In the genomic region with DNA sequence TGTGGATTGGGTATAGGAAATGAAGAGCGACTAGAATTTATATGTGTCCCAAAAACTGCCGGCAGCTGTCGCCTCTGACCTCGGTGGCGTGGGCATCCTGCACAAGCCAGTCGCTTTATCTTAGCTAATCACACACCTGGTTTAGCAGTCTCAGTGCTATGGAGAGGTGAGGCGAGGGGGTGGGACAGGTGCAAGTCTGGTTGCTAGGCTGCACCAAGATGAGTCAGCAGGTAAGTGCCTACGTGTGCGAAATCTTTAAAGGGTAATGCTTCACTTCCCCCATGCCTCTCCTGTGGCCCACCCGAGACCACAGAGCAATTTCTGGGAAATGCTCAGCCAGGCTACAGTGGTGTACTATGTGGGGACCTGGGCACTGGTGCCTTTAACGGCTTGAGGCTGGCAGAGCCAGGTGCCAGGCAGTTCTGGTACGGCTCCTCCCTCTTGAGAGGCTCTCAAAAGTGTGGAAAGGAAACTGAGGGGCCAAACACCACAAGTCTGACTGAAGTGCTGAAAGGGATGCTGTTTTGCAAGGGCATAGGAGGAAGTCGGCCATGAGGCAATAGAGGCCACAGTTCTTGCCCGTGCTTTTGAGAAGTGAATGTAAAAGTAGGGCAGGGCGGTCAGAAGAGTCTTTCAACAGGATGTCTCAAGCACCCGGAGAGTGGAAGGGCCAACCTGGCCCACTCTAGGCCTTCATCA, we compare ENCODE assay signal across 11 mouse cellular contexts. TPM values are rescaled to one million over a fixed set of nuclear protein-coding genes. Genes with fewer than 3 reads are reported as not detected.
DNase-seq lines count a peak whose midpoint lies in the region; ATAC-seq and TF ChIP-seq lines count a peak whose summit lies in the region.
"Had no signal": no experiment of that assay in that cellular context is flagged by ENCODE, and none has a peak within 500 bp of the region (broad histone marks: within the 10 kb centered on the region; RNA-seq: fewer than 3 reads in every experiment).

No protein-coding gene starts in this region.

- peak overlapping the region; percentile 92 for H3K27ac ChIP-seq in bone marrow, adult 2 months (ENCODE audit: control insufficient read depth, insufficient read depth, low read depth, low read length, poor library complexity)
- H3K27ac ChIP-seq: hindbrain, embryonic 15.5 days had no signal

- ATAC-seq in neutrophil, adult 5-6 weeks (ENCODE audit: extremely low read depth, insufficient number of reproducible peaks, low FRiP score, poor library complexity, severe bottlenecking): peak; percentile 84

- no peak for TF ChIP-seq CTCF in bone marrow, adult 2 months (IDR thresholded peaks at IDR 0.05; ENCODE audit: control insufficient read depth, insufficient read depth, low read length)

- WGBS in bone marrow, adult 2 months: 10% methylated on average over 16 of the region's 16 CpGs

- TF ChIP-seq POLR2A in bone marrow, adult 2 months (IDR thresholded peaks at IDR 0.05; ENCODE audit: borderline replicate concordance, control insufficient read depth, low read depth, low read length): peak; percentile 22; the same call in 1 of the 2 replicates

- H3K4me3 ChIP-seq in bone marrow, adult 2 months (replicated peaks; ENCODE audit: control insufficient read depth, low read depth, low read length): no peak overlapping the region
- H3K4me3 ChIP-seq: hindbrain, embryonic 15.5 days had no signal

- H3K4me1 ChIP-seq in bone marrow, adult 2 months (ENCODE audit: control insufficient read depth, insufficient read depth, low read length): peaks cover 11% of the 10 kb centered on the region
- H3K4me1 ChIP-seq: hindbrain, embryonic 15.5 days had no signal

- DNase-seq in CD4-positive, CD25-positive, alpha-beta regulatory T cell, adult 2 months (ENCODE audit: low read depth, low spot score): peak; percentile 68
- peak; percentile 86 to 89 for DNase-seq in lung, adult 18-20 months
- DNase-seq in frontal cortex, adult 2 months (ENCODE audit: extremely low spot score in 1 of 2, low spot score in 1 of 2): no peak
- DNase-seq in ovary, adult 18-20 months (ENCODE audit: low spot score): no peak
- no peak for DNase-seq in gastrocnemius, adult 8-10 months (ENCODE audit: low spot score in 2 of 2)
- DNase-seq in kidney, adult 11 months: no peak
- DNase-seq: cerebellum, adult 2 months; midbrain, embryonic 14.5 days had no signal

RNA-seq across cellular contexts. Expression of a gene that starts 12.3 kb away (rescaled TPM):
- polyA plus RNA-seq in bone marrow, adult 2 months (2011; ENCODE audit: insufficient read depth, insufficient read length, low replicate concordance, missing spikeins): 5.6 TPM in 1 of 2 replicates, not detected in the other
- total RNA-seq in neutrophil, adult 5-6 weeks (2017): 8.7 and 10.7 TPM in 2 replicates
- 0.46 and 0.64 TPM in 2 replicates for polyA plus RNA-seq in frontal cortex, adult 2 months (2012; rRNA removed)
- total RNA-seq in gastrocnemius, adult 8-10 months (2022): not detected

RNA-seq across cellular contexts. Expression of a gene that starts 12.9 kb away (rescaled TPM):
- not detected in 2 replicates for polyA plus RNA-seq in bone marrow, adult 2 months (2011; ENCODE audit: insufficient read depth, insufficient read length, low replicate concordance, missing spikeins)
- total RNA-seq in neutrophil, adult 5-6 weeks (2017): not detected in 2 replicates
- not detected in 2 replicates for polyA plus RNA-seq in frontal cortex, adult 2 months (2012; rRNA removed)
- not detected for total RNA-seq in gastrocnemius, adult 8-10 months (2022)
- polyA plus RNA-seq: cerebellum, adult 2 months; hindbrain, embryonic 15.5 days; midbrain, embryonic 14.5 days had no signal

RNA-seq across cellular contexts. Expression of a gene that starts 23.9 kb away (rescaled TPM):
- polyA plus RNA-seq in bone marrow, adult 2 months (2011; ENCODE audit: insufficient read depth, insufficient read length, low replicate concordance, missing spikeins): 37.2 and 47.4 TPM in 2 replicates
- total RNA-seq in neutrophil, adult 5-6 weeks (2017): 38.6 and 52.1 TPM in 2 replicates
- 66.1 and 67.8 TPM in 2 replicates for polyA plus RNA-seq in frontal cortex, adult 2 months (2012; rRNA removed)
- 10 to 100 TPM; 36.7 to 45.4 (median 41.7) TPM for total RNA-seq in gastrocnemius, adult 8-10 months (2022)

RNA-seq across cellular contexts. Expression of a gene that starts 44.7 kb away (rescaled TPM):
- polyA plus RNA-seq in bone marrow, adult 2 months (2011; ENCODE audit: insufficient read depth, insufficient read length, low replicate concordance, missing spikeins): 14.0 and 33.6 TPM in 2 replicates
- 150 and 155 TPM in 2 replicates for total RNA-seq in neutrophil, adult 5-6 weeks (2017)
- polyA plus RNA-seq in frontal cortex, adult 2 months (2012; rRNA removed): 3.8 and 3.9 TPM in 2 replicates
- total RNA-seq in gastrocnemius, adult 8-10 months (2022): 1 to 10 TPM in 3 of 4 experiments, under 1 TPM in 1; 0.46 to 2.0 (median 1.3) TPM

RNA-seq across cellular contexts. Expression of a gene that starts 49.2 kb away (rescaled TPM):
- polyA plus RNA-seq in bone marrow, adult 2 months (2011; ENCODE audit: insufficient read depth, insufficient read length, low replicate concordance, missing spikeins): 2.3 and 4.3 TPM in 2 replicates
- 9.6 and 10.8 TPM in 2 replicates for total RNA-seq in neutrophil, adult 5-6 weeks (2017)
- polyA plus RNA-seq in frontal cortex, adult 2 months (2012; rRNA removed): 18.3 and 24.3 TPM in 2 replicates
- total RNA-seq in gastrocnemius, adult 8-10 months (2022): 1 to 10 TPM; 3.7 to 4.6 (median 4.2) TPM

Comparison
In these comparisons a context has a peak if more than half of its experiments do, and no peak if none do; other contexts are left out.
1. DNase-seq: peak in CD4-positive, CD25-positive, alpha-beta regulatory T cell, adult 2 months (single experiment) and lung, adult 18-20 months (2 of 2); none in frontal cortex, adult 2 months (0 of 2), ovary, adult 18-20 months (single experiment), gastrocnemius, adult 8-10 months (0 of 2) and kidney, adult 11 months (single experiment).